Mouse (Mus musculus) small intestine, adult 2 months (tissue): ENCODE results near the gene Actl10. TPM values are rescaled to one million over a fixed set of nuclear protein-coding genes. Genes with fewer than 3 reads are reported as not detected.

Experiments
- H3K27ac ChIP-seq: fragments of 200-500 bp; 2 replicates; pipeline ENCODE4 v1.5.1; 2012; ENCODE audit warnings: low read depth, low read length, control low read depth, inconsistent platforms; ENCODE audit not compliant: insufficient read depth
- H3K27me3 ChIP-seq: fragments of 200-500 bp; 2 replicates; pipeline ENCODE4 v1.6.1; 2012; ENCODE audit warnings: mild to moderate bottlenecking, moderate library complexity, low read length, inconsistent platforms; ENCODE audit not compliant: control insufficient read depth, insufficient read depth
- H3K36me3 ChIP-seq: fragments of 200-500 bp; 2 replicates; pipeline ENCODE4 v1.6.1; 2012; ENCODE audit warnings: mild to moderate bottlenecking, low read length, control low read depth, inconsistent platforms; ENCODE audit not compliant: control insufficient read depth, insufficient read depth
- H3K4me1 ChIP-seq: fragments of 200-500 bp; 2 replicates; pipeline ENCODE4 v1.6.1; 2012; ENCODE audit warnings: low read length, inconsistent platforms, mixed read lengths; ENCODE audit not compliant: control insufficient read depth, insufficient read depth, insufficient read length
- H3K4me3 ChIP-seq: fragments of 200-500 bp; 2 replicates; pipeline ENCODE4 v1.5.1; 2012; ENCODE audit warnings: low read depth, mild to moderate bottlenecking, control low read depth, inconsistent platforms, low read length, moderate library complexity
- CTCF ChIP-seq: fragments of 200-500 bp; IDR thresholded peaks from 2 replicates; pipeline ENCODE4 v1.5.1; 2012; ENCODE audit warnings: low read depth, mild to moderate bottlenecking, control low read depth, inconsistent platforms, low read length, moderate library complexity, mixed read lengths; ENCODE audit not compliant: insufficient replicate concordance, insufficient read length; ENCODE audit errors: extremely low read depth
- POLR2A ChIP-seq: fragments of 200-500 bp; IDR thresholded peaks from 2 replicates; pipeline ENCODE4 v1.6.1; 2012; ENCODE audit warnings: low read depth, mild to moderate bottlenecking, control low read depth, inconsistent platforms, low read length, moderate library complexity
- WGBS: fragments of 180-500 bp; shearing (Covaris S2); methylation state at CpG from one replicate; pipeline ENCODE4 v1.1.7; 2018; 5-methylcytosine and 5-hydroxymethylcytosine counted together
- polyA plus RNA-seq: library from polyadenylated mRNA; depleted of rRNA; stranded (reverse); fragments of >200 nt; gene quantifications from 2 replicates; pipeline ENCODE4 v1.2.3, GENCODE M21; 2012

Actl10 gene
- polyA plus RNA-seq, 1 experiment: not detected

DNA sequence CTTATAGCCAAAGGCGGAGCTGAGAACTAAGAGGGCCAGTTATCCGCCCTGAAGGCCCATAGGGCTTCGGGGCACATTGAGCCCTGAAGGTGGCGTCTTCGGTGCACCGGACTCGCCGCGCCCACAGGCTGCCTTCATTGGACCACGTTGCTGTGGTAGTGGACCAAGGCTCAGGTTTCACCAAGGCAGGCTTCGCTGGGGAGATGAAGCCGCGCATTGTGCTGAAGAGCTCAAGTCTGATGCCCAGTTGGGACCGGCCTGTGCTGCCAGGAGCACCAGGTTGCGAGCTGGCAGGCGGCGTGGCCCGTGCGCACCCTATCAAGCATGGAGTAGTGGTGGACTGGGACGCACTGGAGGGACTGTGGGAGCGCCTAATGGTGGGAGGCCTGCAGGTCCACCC lies 351 bp downstream of the Actl10 start:
- Histone ChIP-seq H3K4me3 (peak overlapping the region; percentile 34), H3K4me1 (peaks cover 20% of the 10 kb centered on the region), H3K27ac (no peak overlapping the region), H3K27me3 (peaks cover 15% of the 10 kb centered on the region; the same call in 1 of the 2 replicates), H3K36me3 (no peaks in the 10 kb centered on the region)
- TF ChIP-seq CTCF: no peak
- TF ChIP-seq POLR2A: no peak
- WGBS: 26% methylated on average over 21 of the region's 21 CpGs

- no peak for TF ChIP-seq POLR2A
- peak; percentile 46; the same call in 1 of the 2 replicates for TF ChIP-seq CTCF
- Histone ChIP-seq H3K4me3 (peak overlapping the region; percentile 34), H3K27me3 (peaks cover 15% of the 10 kb centered on the region; the same call in 1 of the 2 replicates), H3K36me3 (no peaks in the 10 kb centered on the region), H3K4me1 (peaks cover 20% of the 10 kb centered on the region), H3K27ac (no peak overlapping the region)
- 6% methylated on average over 27 of the region's 27 CpGs for WGBS
Observed at GRCm38 (mm10) chr2:154552424-154552907, 890 bp downstream of the Actl10 start.

- Histone ChIP-seq H3K4me1 (peaks cover 19% of the 10 kb centered on the region), H3K27ac (no peak overlapping the region), H3K36me3 (no peaks in the 10 kb centered on the region), H3K4me3 (no peak overlapping the region), H3K27me3 (0 out of 2 replicates have a peak, but pooled peaks cover under 1% of the 10 kb centered on the region)
- TF ChIP-seq POLR2A: no peak
- TF ChIP-seq CTCF: no peak
- WGBS: 92% methylated on average over 6 of the region's 6 CpGs
Observed at GRCm38 (mm10) chr2:154555235-154555634, 3.7 kb downstream of the Actl10 start.

- Histone ChIP-seq H3K27me3 (no peaks in the 10 kb centered on the region), H3K36me3 (no peaks in the 10 kb centered on the region), H3K4me1 (peaks cover 13% of the 10 kb centered on the region), H3K27ac (no peak overlapping the region), H3K4me3 (no peak overlapping the region)
- no peak for TF ChIP-seq POLR2A
- TF ChIP-seq CTCF: no peak
- WGBS: 48% methylated on average over 5 of the region's 5 CpGs
Observed at GRCm38 (mm10) chr2:154557184-154557832, 5.7 kb downstream of the Actl10 start.

DNA sequence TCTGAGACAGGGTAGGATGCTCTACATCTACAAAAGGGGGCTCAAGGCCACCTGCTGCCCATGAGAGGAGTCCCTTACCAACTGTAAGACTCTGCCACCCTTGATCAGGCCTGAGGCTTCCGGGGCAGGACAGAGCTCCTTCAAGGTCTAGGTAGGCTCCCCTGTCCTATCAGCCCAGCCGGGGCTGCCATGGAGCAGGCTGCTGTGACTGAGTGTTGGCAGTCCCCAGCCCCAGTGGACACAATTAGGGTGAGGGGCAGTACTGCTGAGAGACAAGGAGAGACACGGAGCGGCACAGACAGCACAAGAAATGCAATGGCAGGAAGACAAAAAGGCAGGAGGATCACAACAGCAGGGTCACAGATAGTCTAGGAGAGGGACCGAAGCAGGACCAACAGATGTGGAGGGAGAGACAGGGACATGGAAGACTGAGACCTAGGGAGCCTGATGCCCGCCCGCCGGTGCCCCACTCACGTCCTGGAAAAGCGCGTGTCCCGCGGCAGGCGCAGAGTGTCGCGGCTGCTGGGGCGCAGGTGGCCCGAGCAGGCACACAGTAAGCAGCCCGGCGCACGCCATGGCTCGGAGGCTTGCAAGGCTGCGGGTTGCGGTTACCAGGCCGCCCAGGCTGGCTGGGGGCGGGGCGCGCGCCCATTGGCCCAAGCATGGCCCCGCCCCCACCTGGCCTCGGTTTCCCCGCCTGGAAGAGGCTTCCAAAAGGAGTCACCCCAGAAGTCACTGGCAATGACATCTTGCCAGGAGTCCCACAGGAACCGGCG lies 6.9 kb downstream of the Actl10 start, which contains the start of gene Necab3:
Gene Necab3, minus strand, starts transcription at position 627 of the 776 bp plus-strand sequence.
- WGBS: 10% methylated on average over 34 of the region's 34 CpGs
- peaks cover 8% of the 10 kb centered on the region for H3K4me1 ChIP-seq
- H3K4me3 ChIP-seq: peak within 1 kb of the TSS; percentile 47
- TF ChIP-seq CTCF (no peak), POLR2A (no peak)
- no peak within 1 kb of the TSS for H3K27ac ChIP-seq
- no peaks in the 10 kb centered on the region for H3K27me3 ChIP-seq
- 0 out of 2 replicates have a peak, but pooled peaks cover 2% of the 10 kb centered on the region for H3K36me3 ChIP-seq

DNA sequence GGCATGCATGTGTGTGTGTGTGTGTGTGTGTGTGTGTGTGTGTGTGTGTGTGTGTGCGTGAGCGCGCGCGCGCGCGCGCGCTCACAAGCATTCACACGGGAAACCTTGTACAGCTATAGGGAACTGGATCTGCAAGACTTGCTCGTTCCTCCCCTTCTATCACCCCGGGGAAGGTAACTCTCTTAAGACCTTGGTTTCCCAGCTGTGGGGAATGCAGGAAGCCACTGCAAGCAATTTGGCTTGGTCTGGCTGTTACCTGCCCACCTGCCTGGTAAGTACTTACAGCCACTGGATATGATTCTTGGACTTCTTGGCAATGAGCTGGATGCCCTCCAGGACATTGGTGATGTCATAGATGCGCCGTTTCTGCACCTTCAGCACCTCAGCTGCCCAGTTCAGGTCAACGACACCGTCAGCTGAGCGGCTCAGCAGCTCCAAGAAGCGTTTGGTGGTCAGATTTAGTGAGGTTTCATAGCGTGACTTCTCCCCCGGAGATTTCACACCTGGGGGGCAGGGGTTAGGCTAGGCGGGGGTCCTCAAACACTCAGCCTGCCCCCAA lies 12.1 kb downstream of the Actl10 start:
- 0 out of 2 replicates have a peak, but pooled peaks cover 2% of the 10 kb centered on the region for H3K36me3 ChIP-seq
- H3K4me1 ChIP-seq: peaks cover 1% of the 10 kb centered on the region
- H3K4me3 ChIP-seq: no peak overlapping the region
- H3K27ac ChIP-seq: no peak overlapping the region
- H3K27me3 ChIP-seq: no peaks in the 10 kb centered on the region
- WGBS: 91% methylated on average over 22 of the region's 22 CpGs
- no peak for TF ChIP-seq CTCF
- TF ChIP-seq POLR2A: no peak

DNA sequence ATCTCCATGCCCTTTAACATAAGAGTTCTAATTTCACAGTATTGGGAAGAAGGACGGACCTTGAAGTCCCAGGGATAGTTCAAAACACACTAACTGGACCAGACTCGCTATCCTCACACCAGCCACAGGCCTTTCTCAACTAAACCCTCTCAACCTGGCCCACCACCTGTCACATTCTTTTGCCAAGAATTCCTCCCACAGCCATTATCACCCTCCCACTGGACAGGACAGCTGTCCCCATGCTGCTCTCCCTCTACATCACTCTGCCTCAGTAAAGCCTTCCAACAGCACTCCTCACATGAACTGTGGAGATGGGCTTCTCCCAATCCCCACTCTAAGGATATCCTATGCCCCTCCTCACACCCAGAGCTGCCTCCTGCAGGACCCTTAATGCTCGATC lies 14.0 kb downstream of the Actl10 start:
- WGBS: 93% methylated on average over 3 of the region's 3 CpGs
- H3K4me1 ChIP-seq: peaks cover 5% of the 10 kb centered on the region; the same call in 1 of the 2 replicates
- no peak overlapping the region for H3K27ac ChIP-seq
- H3K27me3 ChIP-seq: no peaks in the 10 kb centered on the region
- H3K36me3 ChIP-seq: 0 out of 2 replicates have a peak, but pooled peaks cover 2% of the 10 kb centered on the region
- no peak overlapping the region for H3K4me3 ChIP-seq
- TF ChIP-seq CTCF (no peak), POLR2A (no peak)
